Mouse (Mus musculus): ENCODE measurements around the gene Pecam1. TPM values are rescaled to one million over a fixed set of nuclear protein-coding genes. Genes with fewer than 3 reads are reported as not detected.
"Not testable (repeated sequence)": the region's sequence is repeated elsewhere in the genome, so short reads cannot be mapped to it uniquely, and the experiment has no call there.

Gene Pecam1
- polyA plus RNA-seq, 1 experiment from 2014 or later: 46.8 TPM

- H3K4me3 ChIP-seq (ENCODE audit: low read length): no peak overlapping the region
- H3K36me3 ChIP-seq (ENCODE audit: control insufficient read depth, insufficient read depth, low read length): no peaks in the 10 kb centered on the region
- no peak overlapping the region for H3K4me2 ChIP-seq (replicated peaks; ENCODE audit: low read depth, low read length)
- no peak for ATAC-seq (ENCODE audit: low FRiP score, low TSS enrichment)
- no peaks in the 10 kb centered on the region for H3K9me3 ChIP-seq (ENCODE audit: control insufficient read depth, low read length)
- 95% methylated on average over 3 of the region's 3 CpGs for WGBS
- peaks cover 17% of the 10 kb centered on the region for H3K4me1 ChIP-seq (ENCODE audit: control insufficient read depth, insufficient read depth, low read length)
- H3K9ac ChIP-seq (ENCODE audit: low read depth, low read length): no peak overlapping the region
- no peak overlapping the region for H3K27ac ChIP-seq (ENCODE audit: low read depth, low read length)
- H3K27me3 ChIP-seq (ENCODE audit: control insufficient read depth, insufficient read depth, low read length): no peaks in the 10 kb centered on the region
These were observed 8.6 kb upstream of the Pecam1 start for GRCm38 (mm10) chr11:106759028-106759427.

DNA sequence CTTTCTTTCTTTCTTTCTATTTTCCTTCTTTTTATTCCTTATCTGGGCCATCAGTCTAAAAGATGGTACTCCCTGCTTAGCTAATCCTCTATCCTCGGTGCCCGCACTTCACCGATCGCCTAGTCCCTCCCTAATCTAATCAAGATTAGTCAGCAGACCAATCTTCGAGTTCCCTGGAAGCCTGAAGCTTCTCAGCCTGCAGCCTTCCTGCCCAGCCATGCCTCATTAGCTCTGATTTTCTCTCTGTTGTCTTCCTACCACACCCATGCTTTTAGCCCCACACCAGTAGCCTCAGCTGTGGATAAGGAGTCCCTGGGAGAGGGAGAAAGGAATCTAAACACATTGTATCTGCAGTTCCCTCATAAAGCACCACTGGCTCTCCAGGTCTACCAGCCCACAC is 5.2 kb upstream of the Pecam1 start:
- H3K9me3 ChIP-seq (ENCODE audit: control insufficient read depth, low read length): no peaks in the 10 kb centered on the region
- H3K9ac ChIP-seq (ENCODE audit: low read depth, low read length): no peak overlapping the region
- H3K36me3 ChIP-seq (ENCODE audit: control insufficient read depth, insufficient read depth, low read length): no peaks in the 10 kb centered on the region
- no peak overlapping the region for H3K4me2 ChIP-seq (replicated peaks; ENCODE audit: low read depth, low read length)
- 48% methylated on average over 5 of the region's 5 CpGs for WGBS
- no peak overlapping the region for H3K27ac ChIP-seq (ENCODE audit: low read depth, low read length)
- ATAC-seq (ENCODE audit: low FRiP score, low TSS enrichment): no peak
- no peak overlapping the region for H3K4me3 ChIP-seq (ENCODE audit: low read length)
- no peaks in the 10 kb centered on the region for H3K27me3 ChIP-seq (ENCODE audit: control insufficient read depth, insufficient read depth, low read length)
- H3K4me1 ChIP-seq (ENCODE audit: control insufficient read depth, insufficient read depth, low read length): no peaks in the 10 kb centered on the region

DNA sequence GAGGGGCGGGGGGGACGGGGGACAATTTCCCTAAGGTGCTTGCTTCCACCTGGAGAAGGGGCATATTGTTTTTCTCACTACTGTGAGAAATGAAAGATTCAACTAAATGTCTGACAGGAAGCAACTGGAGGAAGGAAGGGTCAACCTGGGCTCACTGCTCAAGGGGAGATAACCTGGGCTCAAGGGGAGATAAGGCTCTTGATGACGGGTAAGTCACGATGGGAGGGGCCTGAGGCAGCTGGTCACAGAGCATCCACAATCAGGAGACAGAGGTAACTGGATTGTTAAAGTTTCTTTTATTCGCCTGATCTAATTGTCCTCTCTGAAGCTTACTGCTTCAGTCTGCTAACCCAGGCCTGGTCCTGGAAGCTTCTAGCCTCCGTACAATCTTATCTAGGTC is 2.9 kb upstream of the Pecam1 start:
- Histone ChIP-seq H3K4me3 (ENCODE audit: low read length) (no peak overlapping the region), H3K9ac (ENCODE audit: low read depth, low read length) (no peak overlapping the region), H3K4me1 (ENCODE audit: control insufficient read depth, insufficient read depth, low read length) (no peaks in the 10 kb centered on the region), H3K4me2 (replicated peaks; ENCODE audit: low read depth, low read length) (no peak overlapping the region), H3K9me3 (ENCODE audit: control insufficient read depth, low read length) (no peaks in the 10 kb centered on the region), H3K27ac (ENCODE audit: low read depth, low read length) (no peak overlapping the region), H3K36me3 (ENCODE audit: control insufficient read depth, insufficient read depth, low read length) (no peaks in the 10 kb centered on the region), H3K27me3 (ENCODE audit: control insufficient read depth, insufficient read depth, low read length) (no peaks in the 10 kb centered on the region)
- ATAC-seq (ENCODE audit: low FRiP score, low TSS enrichment): no peak
- WGBS: 83% methylated on average over 6 of the region's 6 CpGs

DNA sequence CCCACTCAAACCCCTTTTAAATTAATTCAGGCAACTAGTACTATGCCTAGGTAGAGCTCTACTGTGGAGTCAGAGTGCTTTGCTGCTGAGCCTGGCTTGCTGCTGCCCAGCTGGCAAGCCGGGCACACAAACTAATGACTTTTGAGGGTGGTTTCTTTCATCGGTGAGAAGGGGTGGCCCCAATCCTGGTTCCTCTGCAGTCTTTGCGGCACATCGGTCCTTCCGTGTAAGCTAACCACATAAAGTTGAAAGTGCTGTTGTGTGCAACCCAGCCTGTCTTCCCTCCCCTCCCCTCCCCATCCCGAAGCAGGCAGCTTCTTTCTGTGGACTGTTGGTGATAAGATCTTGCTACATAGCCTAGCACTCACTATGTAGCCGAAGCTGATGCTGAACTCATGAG is 1.7 kb upstream of the Pecam1 start:
- H3K4me2 ChIP-seq (replicated peaks; ENCODE audit: low read depth, low read length): no peak overlapping the region
- ATAC-seq (ENCODE audit: low FRiP score, low TSS enrichment): no peak
- H3K27ac ChIP-seq (ENCODE audit: low read depth, low read length): no peak overlapping the region
- no peak overlapping the region for H3K4me3 ChIP-seq (ENCODE audit: low read length)
- H3K36me3 ChIP-seq (ENCODE audit: control insufficient read depth, insufficient read depth, low read length): no peaks in the 10 kb centered on the region
- 76% methylated on average over 7 of the region's 7 CpGs for WGBS
- no peaks in the 10 kb centered on the region for H3K27me3 ChIP-seq (ENCODE audit: control insufficient read depth, insufficient read depth, low read length)
- no peaks in the 10 kb centered on the region for H3K4me1 ChIP-seq (ENCODE audit: control insufficient read depth, insufficient read depth, low read length)
- peaks cover 3% of the 10 kb centered on the region; the same call in 1 of the 2 replicates for H3K9me3 ChIP-seq (ENCODE audit: control insufficient read depth, low read length)
- no peak overlapping the region for H3K9ac ChIP-seq (ENCODE audit: low read depth, low read length)

GRCm38 (mm10) chr11:106751039-106752018 is 901 bp upstream of the Pecam1 start, which contains the start of gene Milr1:
Milr1 (plus strand) TSS chr11:106751226.
- Histone ChIP-seq H3K4me3 (ENCODE audit: low read length) (no peak within 1 kb of the TSS), H3K27me3 (ENCODE audit: control insufficient read depth, insufficient read depth, low read length) (no peaks in the 10 kb centered on the region), H3K9me3 (ENCODE audit: control insufficient read depth, low read length) (peaks cover 4% of the 10 kb centered on the region; the same call in 1 of the 2 replicates), H3K36me3 (ENCODE audit: control insufficient read depth, insufficient read depth, low read length) (no peaks in the 10 kb centered on the region), H3K4me2 (replicated peaks; ENCODE audit: low read depth, low read length) (no peak within 1 kb of the TSS), H3K4me1 (ENCODE audit: control insufficient read depth, insufficient read depth, low read length) (no peaks in the 10 kb centered on the region), H3K9ac (ENCODE audit: low read depth, low read length) (no peak within 1 kb of the TSS), H3K27ac (ENCODE audit: low read depth, low read length) (no peak within 1 kb of the TSS)
- WGBS: 87% methylated on average over 17 of the region's 17 CpGs
- no peak for ATAC-seq (ENCODE audit: low FRiP score, low TSS enrichment)

- not testable (repeated sequence) for H3K27me3 ChIP-seq (ENCODE audit: control insufficient read depth, insufficient read depth, low read length); H3K9me3 ChIP-seq (ENCODE audit: control insufficient read depth, low read length); ATAC-seq (ENCODE audit: low FRiP score, low TSS enrichment); H3K4me2 ChIP-seq (replicated peaks; ENCODE audit: low read depth, low read length); H3K9ac ChIP-seq (ENCODE audit: low read depth, low read length); H3K27ac ChIP-seq (ENCODE audit: low read depth, low read length); H3K4me1 ChIP-seq (ENCODE audit: control insufficient read depth, insufficient read depth, low read length); H3K36me3 ChIP-seq (ENCODE audit: control insufficient read depth, insufficient read depth, low read length); H3K4me3 ChIP-seq (ENCODE audit: low read length)
- 98% methylated on average over 7 of the region's 7 CpGs for WGBS
These were observed 789 bp downstream of the Pecam1 start for GRCm38 (mm10) chr11:106749557-106750120.

DNA sequence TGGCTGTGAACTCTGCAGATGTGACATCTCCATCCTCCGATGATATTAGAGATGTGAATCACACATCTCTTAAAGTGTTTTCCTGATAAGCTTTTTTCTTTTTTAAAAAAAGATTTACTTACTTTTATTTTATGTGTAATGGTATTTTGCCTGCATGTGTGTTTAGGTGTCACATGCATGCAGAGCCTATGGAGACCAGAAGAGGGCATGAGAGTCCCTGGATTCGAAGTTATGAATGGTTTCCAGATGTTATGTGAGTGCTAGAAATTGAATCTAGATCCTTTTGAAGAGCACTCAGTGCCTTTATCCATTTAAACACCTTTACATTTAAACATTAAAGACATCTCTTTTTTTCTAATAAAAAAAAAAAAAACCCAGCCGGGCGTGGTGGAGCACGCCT is 5.5 kb downstream of the Pecam1 start:
- ATAC-seq (ENCODE audit: low FRiP score, low TSS enrichment): no peak
- WGBS: 92% methylated on average over 5 of the region's 5 CpGs
- H3K9me3 ChIP-seq (ENCODE audit: control insufficient read depth, low read length): peaks cover 4% of the 10 kb centered on the region; the same call in 1 of the 2 replicates
- no peak overlapping the region for H3K9ac ChIP-seq (ENCODE audit: low read depth, low read length)
- no peaks in the 10 kb centered on the region for H3K4me1 ChIP-seq (ENCODE audit: control insufficient read depth, insufficient read depth, low read length)
- H3K27ac ChIP-seq (ENCODE audit: low read depth, low read length): no peak overlapping the region
- H3K27me3 ChIP-seq (ENCODE audit: control insufficient read depth, insufficient read depth, low read length): no peaks in the 10 kb centered on the region
- no peak overlapping the region for H3K4me2 ChIP-seq (replicated peaks; ENCODE audit: low read depth, low read length)
- H3K36me3 ChIP-seq (ENCODE audit: control insufficient read depth, insufficient read depth, low read length): no peaks in the 10 kb centered on the region
- H3K4me3 ChIP-seq (ENCODE audit: low read length): no peak overlapping the region

DNA sequence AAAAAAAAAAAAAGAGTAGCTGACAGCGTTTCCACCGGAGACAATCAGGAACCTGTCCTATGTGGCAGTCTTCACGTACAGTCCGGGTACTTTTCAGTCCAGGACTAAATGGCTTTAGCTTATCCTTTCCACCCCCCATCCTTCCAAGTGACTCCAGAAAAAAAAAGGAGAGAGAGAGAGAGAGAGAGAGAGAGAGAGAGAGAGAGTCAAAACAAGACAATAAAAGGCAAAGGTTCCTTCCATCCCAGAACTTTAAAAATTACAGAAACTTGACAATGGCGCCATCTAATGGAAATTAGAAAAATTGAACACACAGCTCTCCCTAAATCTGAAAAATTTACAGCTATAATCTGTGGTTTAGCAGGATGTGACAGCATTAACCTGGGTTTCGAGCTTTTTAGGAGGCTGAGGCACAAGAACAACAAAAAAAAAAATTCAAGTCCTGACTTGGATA is 8.0 kb downstream of the Pecam1 start:
- Histone ChIP-seq H3K27ac (ENCODE audit: low read depth, low read length) (no peak overlapping the region), H3K27me3 (ENCODE audit: control insufficient read depth, insufficient read depth, low read length) (no peaks in the 10 kb centered on the region), H3K9ac (ENCODE audit: low read depth, low read length) (no peak overlapping the region), H3K4me3 (ENCODE audit: low read length) (no peak overlapping the region), H3K9me3 (ENCODE audit: control insufficient read depth, low read length) (peaks cover 4% of the 10 kb centered on the region; the same call in 1 of the 2 replicates), H3K4me1 (ENCODE audit: control insufficient read depth, insufficient read depth, low read length) (no peaks in the 10 kb centered on the region), H3K4me2 (replicated peaks; ENCODE audit: low read depth, low read length) (no peak overlapping the region), H3K36me3 (ENCODE audit: control insufficient read depth, insufficient read depth, low read length) (no peaks in the 10 kb centered on the region)
- no peak; the same call in 1 of the 2 replicates for ATAC-seq (ENCODE audit: low FRiP score, low TSS enrichment)
- WGBS: 59% methylated on average over 6 of the region's 6 CpGs

- H3K4me2 ChIP-seq (replicated peaks; ENCODE audit: low read depth, low read length): no peak overlapping the region
- 96% methylated on average over 3 of the region's 3 CpGs for WGBS
- no peak for ATAC-seq (ENCODE audit: low FRiP score, low TSS enrichment)
These were observed 8.6 kb downstream of the Pecam1 start for GRCm38 (mm10) chr11:106741826-106742225.

More at GRCm38 (mm10) chr11:106741826-106742225, 8.6 kb downstream of the Pecam1 start:
- H3K9me3 ChIP-seq (ENCODE audit: control insufficient read depth, low read length): no peaks in the 10 kb centered on the region
- H3K4me1 ChIP-seq (ENCODE audit: control insufficient read depth, insufficient read depth, low read length): no peaks in the 10 kb centered on the region
- no peak overlapping the region for H3K4me3 ChIP-seq (ENCODE audit: low read length)
- no peak overlapping the region for H3K9ac ChIP-seq (ENCODE audit: low read depth, low read length)
- H3K27ac ChIP-seq (ENCODE audit: low read depth, low read length): no peak overlapping the region
- no peaks in the 10 kb centered on the region for H3K36me3 ChIP-seq (ENCODE audit: control insufficient read depth, insufficient read depth, low read length)
- H3K27me3 ChIP-seq (ENCODE audit: control insufficient read depth, insufficient read depth, low read length): no peaks in the 10 kb centered on the region

Data from kidney, embryonic 14.5 days (tissue).